Mouse (Mus musculus): ENCODE measurements around the gene Amz1.

- TF ChIP-seq CTCF (conservative IDR thresholded peaks at IDR 0.05; ENCODE audit: low read length) (no peak), POU5F1 (IDR thresholded peaks at IDR 0.05; ENCODE audit: borderline replicate concordance, low read length) (no peak)
Measured at GRCm38 (mm10) chr5:140680051-140680450, 43.9 kb upstream of the Amz1 start.

All from E14TG2a.4 (cell line).